Mouse (Mus musculus) liver, embryonic 14.5 days (tissue): ENCODE measurements around the gene Eef1akmt1.

ENCODE experiments used
- CTCF ChIP-seq: IDR thresholded peaks from 2 replicates; pipeline ENCODE4 v1.5.1; 2016; ENCODE audit warnings: antibody characterized with exemption, low read depth, control low read depth
- EP300 ChIP-seq: IDR thresholded peaks from 2 replicates; pipeline ENCODE4 v1.6.1; 2016; ENCODE audit warnings: antibody characterized with exemption, low read depth

- TF ChIP-seq CTCF, result no peak
- no peak for TF ChIP-seq EP300
Observed at GRCm38 (mm10) chr14:57529086-57529785, 42.2 kb downstream of the Eef1akmt1 start.
